Mouse (Mus musculus): ENCODE data around the gene Kat6b.

DNA sequence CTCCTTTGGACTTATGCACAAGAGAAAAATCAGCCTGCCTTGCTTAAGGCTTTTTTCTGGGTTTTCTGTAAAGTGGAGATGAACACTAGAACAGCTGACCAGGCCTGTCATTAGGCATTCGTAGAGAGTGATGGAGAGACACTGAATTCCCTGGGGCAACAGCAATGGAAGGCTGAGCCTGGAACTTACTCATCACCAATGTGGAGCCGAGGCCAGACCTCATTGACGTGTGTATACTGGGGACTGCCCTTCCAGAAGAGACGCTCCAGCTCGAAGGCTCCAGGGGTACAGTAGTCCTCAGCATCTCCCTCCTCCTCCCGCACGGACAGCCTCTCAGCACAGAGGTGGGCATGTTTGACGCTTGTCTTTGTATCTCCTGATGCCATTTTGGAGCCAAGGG, 221.5 kb downstream of the Kat6b start:
- TF ChIP-seq USF1 (IDR thresholded peaks at IDR 0.05; ENCODE audit: low read depth) (no peak), E2F4 (IDR thresholded peaks at IDR 0.05; ENCODE audit: insufficient read depth) (no peak), POLR2A (IDR thresholded peaks at IDR 0.05; ENCODE audit: insufficient read length, low read depth) (no peak), MYOD1 (IDR thresholded peaks at IDR 0.05; ENCODE audit: control insufficient read depth in 1 of 3, insufficient read length in 2 of 3, low read depth in 2 of 3) (no peak)

Measured in myocyte (in vitro differentiated cells).